Mouse (Mus musculus) 416B (cell line): ENCODE results near the gene Vmn2r6.
A peak's percentile ranks its signal among the peaks of the same experiment; 100 is the strongest.
"Not testable (repeated sequence)": the region's sequence is repeated elsewhere in the genome, so short reads cannot be mapped to it uniquely, and the experiment has no call there.

ENCODE experiments used
- DNase-seq: peaks from one replicate; pipeline ENCODE4 v3.0.0; 2011; ENCODE audit warnings: low read depth

Vmn2r6 gene

DNA sequence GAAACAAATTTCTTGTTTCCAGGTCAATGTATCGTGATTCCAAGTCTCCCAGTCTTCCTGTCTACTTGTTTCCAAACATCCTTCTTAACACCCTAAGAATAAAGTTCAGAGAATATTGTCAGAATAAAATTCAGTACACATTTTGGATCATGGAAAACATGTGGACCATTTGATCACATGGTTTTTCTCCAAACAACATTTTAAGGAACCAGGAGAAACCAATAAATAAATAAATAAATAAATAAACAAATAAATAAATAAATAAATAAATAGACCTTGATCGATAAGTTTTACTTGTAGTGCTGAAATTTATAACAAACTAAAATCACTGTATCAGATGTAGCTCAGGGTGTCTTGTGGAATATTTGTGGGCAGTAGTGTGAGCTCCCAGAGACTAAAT lies at the start of gene Vmn2r6:
Gene Vmn2r6, minus strand, starts transcription at position 101 of the 400 bp plus-strand sequence.
- not testable (repeated sequence) for DNase-seq

DNA sequence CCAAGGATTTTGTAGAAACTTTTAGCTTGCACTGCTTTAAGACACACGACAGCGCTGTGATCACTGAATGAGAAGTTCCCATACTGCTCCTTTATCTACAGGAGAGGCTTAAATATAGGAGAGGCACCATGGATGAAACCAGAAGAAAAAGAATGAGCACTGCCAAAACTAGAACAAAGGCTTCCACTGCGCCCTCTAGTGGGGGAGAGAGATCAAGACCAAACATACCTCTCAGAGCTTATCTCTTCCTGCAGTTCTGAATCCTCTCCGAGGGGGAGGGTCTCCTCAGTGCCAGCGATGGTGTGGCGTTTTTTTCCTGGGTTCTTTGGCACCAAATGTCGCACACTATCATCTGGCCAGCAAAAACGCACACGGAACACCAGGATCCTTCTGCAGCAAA lies 22.0 kb upstream of the Vmn2r6 start:
- peak; percentile 9 for DNase-seq

DNA sequence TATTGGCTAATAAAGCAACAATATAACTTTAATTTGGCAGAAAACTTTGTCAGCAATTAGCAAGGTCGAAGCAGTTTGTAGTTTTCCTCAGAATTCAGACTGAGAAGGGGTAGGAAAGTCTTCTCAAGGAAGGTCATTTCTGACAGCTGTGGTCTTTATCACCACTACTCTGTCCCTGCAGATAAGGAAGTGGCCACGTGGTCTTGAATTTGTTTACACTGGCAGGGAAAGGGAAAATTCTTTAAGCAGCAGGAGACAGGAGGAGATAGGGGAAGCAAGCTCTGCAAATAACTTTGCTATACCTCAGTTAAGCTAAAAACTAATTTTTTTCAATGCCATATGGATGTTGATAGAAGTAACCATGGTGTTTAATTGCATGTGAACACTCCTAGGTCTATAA lies 3.2 kb upstream of the Vmn2r6 start:
- peak; percentile 2 for DNase-seq

DNA sequence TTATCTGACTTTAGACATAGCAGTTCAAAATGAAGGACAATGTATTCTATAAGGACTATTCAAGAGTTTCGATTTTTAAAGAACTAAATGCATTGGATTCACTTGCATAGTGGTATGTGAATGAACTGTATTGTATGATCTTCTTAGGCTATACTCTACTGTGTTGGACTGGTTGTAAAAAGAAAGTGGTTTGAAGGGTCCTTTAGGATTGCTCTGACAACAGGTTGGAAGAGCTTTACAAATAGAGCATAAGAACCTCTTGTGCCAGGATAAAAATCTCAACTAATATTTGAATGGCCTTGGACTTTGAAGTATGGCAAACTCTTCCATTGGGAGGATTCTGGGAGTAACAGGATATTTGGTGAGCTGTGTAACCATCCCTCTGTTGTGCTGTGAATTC lies 42.0 kb downstream of the Vmn2r6 start:
- not testable (repeated sequence) for DNase-seq

DNA sequence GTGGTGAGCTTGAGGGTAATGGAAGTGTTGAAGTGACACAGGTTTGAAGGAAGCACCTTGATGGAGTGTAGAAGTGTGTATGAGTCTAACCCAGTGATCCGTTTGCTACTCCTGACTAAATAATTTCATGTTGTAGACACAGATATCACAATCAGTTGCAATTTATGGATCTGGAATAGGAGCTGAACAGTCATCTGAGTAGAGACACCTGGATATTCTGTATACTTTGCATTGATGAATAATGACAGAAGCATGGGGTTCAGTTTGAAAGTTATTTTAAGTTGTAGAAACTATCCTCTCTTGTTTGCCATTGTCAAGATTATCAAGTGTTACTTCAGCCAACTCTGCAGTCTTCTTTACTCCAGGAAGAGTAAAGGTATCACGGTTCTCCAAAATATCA lies 55.9 kb downstream of the Vmn2r6 start, which contains the start of gene Vmn2r5:
Gene Vmn2r5, minus strand, starts transcription at position 101 of the 400 bp plus-strand sequence.
- not testable (repeated sequence) for DNase-seq
